Mouse (Mus musculus): ENCODE results near the gene Flywch2.

Gene Flywch2

DNA sequence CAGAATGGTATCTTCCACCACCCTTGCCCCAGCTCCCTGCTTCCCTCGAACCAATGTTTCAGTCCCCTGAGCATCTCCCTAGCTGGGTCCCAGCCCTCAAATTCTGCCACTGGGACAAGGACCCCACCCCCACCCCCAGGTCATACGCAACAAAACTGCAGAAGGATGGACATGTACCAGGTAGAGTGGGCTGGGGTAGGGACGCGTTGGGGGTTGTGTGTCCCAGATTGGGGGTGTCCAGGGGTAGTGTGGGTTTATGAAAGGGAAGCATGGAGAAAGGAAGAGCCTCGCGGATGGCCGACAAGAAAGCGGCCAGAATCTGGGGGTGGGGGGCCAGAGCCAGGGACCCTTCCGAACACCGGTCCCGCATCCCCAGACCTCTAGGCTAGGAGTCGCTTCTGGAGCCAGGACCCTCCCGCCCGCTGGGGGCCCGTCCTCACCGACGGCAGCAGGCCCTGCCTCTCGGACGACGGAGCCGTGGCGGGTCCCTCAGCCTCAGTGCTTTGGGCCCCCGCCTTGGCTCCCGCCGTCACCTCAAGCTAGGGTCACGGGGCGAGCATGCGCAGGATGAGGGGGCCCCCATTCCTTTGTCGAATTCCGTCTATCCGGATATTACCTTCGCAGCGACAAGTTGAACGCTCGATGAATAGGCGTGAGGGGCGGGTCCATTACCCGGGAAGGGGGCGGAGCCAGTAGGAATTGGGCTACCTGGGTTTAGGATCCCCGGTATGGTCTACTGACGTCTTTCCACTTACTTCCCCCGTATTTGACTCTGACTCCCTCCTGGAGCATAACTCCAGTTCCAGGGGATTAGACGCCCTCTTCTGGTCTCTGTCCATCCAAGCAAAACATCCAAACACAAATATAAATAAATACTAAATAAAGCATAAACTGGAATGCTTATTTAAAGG is at the start of gene Flywch2:
Gene Flywch2, minus strand, starts transcription at position 521 of the 911 bp plus-strand sequence.
- peak; percentile 87 for DNase-seq (ENCODE audit: low spot score)

DNA sequence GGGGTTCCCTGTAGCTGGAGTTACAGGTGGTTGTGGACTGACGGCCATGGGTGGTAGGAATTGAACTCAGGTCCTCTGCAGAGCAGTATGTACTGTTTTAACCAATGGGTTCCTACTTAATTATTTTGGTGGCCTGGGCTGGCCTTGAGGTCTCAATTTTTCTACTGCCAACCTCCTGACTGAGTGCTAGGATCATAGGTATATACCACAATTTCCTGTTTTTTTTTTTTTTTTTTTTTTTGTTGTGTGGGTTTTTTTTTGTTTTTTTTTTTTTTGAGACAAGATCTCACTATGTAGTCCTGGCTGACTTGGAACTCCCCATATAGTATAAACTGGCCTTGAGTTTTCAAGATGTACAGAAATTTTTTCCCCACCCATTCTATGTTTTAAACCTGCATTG is 45.3 kb upstream of the Flywch2 start:
- DNase-seq (ENCODE audit: low spot score): no peak

DNA sequence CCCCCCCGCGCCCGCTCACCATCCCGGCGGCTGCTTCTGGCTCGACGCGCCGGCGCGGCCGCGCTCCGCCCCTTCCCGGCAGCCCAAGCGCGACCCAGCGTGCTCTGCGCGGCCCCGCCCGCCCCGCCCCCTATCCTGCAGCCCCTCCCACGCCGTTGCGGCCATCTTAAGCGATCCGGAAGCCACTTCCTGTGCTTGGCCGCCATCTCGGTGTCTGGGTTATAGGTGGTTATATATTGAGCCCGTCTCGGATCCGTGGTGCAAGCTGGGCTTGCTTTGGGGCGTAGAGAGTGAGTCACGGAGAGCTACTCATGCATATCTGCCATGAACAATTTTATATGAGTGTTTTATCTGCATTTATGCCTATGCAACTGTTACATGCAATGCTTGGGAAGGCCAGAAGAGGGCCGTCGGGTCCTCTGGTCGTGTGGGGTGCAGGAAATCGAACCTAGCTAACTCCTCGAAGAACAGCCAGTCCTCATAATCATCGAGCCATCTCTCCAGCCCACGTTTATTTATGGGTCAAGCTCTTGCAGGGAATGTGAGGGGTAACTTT is 43.3 kb upstream of the Flywch2 start, which contains the start of gene Elob:
Gene Elob, minus strand, starts transcription at position 73 of the 556 bp plus-strand sequence.
- peak; percentile 93 for DNase-seq (ENCODE audit: low spot score)

DNA sequence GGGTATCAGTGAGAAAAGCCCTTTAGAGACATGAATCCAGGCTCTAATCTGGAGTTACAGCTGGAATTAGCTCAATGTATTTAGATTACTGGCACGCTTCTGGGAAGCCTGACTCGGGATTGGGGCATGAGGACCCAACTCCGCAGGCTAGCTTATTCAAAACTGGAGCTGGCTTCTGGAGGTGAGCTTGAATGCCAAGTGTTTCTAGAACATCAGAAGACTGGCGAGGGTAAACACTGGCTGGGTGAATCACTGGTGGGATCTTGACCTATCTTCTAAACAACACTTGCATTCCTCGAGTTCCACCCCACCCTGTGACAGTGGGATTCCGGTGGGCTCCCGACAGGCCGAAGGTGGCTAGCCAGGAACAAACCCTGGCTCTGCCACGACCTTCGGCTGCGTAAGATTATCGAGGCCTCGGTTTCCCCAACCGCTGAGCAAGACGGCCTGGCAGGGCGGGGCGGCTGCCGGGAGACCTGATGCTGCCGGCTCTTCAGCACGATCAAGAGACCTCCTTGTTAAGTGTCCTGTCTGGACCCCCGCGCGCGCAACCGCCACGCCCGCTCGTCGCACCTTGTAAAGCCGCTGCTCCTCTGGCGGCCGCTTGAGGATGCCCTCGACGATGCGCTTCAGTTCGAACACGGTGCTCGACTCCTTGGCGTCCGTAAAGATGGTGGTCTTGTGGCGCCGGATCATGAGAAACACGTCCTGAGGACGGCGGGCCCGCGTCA is 42.6 kb upstream of the Flywch2 start:
- peak; percentile 64 for DNase-seq (ENCODE audit: low spot score)

DNA sequence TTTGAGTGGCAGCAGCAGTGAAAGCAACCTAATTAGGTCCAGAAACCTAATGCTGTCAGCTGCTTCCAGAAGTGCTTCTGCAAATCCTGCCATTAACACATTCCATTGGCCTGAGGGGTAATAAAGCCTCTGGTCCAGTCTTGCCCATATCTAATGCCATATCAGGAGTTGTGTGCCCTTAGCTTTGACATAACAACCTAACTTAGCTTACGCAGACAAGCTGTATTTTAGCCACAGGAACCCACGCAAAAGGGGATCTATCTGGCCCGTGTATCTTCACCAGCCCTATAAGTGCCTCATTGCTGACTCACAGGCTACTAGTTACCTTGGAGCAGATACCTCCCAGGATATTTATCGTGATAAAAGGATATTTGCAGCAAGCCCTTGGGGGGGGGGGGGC is 39.7 kb upstream of the Flywch2 start:
- DNase-seq (ENCODE audit: low spot score): no peak

DNA sequence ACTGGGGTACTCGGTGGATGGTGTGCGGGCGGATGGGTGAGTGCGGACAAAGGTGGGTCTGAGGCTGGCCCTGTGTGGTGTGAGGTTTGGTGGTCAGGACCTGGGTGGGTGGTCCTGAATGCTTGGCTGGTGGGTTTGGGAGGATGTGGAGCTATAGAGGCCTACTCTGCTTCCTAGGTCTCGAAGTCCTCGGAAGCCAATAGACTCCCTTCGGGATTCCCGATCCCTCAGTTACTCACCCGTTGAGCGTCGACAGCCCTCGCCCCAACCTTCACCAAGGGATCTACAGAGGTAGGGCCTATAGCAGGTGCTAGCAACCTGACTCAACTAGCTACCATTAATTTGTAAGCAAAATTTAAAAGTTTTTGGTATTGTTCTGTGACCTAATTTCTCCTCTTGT is 37.7 kb upstream of the Flywch2 start:
- DNase-seq (ENCODE audit: low spot score): no peak

DNA sequence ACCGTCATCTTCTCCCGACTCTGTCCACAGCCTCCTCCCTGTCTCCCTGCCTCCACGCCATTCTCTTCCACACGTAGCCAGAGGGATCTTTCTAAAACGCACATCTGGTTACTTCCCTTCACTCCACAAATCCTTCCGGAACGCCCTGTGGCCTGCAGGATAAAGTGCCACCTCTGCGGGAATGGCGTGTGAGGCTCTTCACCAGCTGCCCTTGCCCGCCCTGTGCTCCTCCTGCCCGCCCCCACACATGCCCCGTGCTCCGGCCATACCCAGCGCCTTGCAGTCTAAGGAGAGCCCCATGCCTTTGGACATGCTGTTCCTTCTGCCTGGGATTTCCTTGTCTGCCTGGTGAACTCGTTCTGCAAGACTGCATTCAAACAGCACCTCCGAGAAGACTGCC is 37.1 kb upstream of the Flywch2 start:
- DNase-seq (ENCODE audit: low spot score): no peak

DNA sequence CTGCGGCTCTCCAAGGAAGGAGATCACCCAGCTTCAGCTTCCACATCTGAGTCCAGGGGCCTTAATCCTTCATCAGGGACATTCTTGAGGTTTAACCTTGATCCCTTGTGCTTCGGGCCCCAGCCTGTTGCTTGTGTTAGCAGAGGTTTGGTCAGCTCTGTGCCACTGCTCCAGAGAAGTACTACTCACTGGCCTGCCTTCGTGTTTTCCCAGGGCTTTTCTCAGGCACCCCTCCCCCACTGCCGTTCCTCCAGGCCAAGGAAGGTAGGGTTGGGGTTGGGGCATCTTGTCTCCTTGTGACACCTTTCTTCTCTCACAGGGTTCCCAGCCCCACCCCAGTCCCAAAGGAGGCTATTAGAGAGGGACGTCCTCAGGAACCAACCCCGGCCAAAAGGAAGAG is 36.2 kb upstream of the Flywch2 start:
- DNase-seq (ENCODE audit: low spot score): no peak

DNA sequence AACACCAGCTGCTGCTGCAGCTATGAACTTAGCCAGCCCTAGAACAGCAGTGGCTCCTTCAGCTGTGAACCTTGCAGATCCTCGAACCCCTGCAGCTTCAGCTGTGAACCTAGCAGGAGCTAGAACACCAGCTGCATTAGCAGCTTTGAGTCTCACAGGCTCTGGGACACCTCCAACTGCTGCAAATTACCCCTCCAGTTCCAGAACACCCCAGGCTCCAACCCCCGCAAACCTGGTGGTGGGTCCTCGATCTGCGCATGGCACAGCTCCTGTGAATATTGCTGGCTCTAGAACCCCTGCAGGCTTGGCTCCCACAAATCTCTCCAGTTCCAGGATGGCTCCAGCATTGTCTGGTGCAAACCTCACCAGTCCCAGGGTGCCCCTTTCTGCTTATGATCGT is 34.9 kb upstream of the Flywch2 start:
- no peak for DNase-seq (ENCODE audit: low spot score)

DNA sequence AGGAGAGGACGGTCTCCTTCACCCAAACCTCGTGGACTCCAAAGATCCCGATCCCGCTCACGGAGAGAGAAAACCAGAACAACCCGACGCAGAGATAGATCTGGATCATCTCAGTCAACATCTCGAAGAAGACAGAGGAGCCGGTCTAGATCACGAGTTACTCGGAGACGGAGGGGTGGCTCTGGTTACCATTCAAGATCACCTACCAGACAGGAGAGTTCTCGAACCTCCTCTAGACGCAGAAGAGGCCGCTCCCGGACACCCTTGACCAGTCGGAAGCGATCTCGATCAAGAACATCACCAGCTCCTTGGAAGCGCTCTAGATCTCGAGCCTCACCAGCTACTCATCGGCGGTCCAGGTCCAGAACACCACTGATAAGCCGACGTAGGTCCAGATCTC is 33.4 kb upstream of the Flywch2 start:
- no peak for DNase-seq (ENCODE audit: low spot score)

DNA sequence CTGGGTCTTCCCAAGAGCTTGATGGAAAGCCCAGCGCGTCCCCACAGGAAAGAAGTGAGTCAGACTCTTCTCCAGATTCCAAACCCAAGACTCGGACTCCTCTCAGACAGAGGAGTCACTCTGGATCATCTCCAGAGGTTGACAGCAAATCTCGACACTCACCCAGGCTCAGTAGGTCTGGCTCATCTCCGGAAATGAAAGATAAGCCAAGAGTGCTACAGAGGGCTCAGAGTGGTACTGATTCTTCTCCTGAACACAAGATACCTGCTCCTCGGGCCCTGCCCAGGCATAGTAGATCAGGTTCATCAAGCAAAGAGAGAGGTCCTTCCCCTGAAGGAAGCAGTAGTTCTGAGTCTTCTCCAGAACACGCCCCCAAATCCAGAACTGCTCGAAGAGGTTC is 32.7 kb upstream of the Flywch2 start:
- no peak for DNase-seq (ENCODE audit: low spot score)

DNA sequence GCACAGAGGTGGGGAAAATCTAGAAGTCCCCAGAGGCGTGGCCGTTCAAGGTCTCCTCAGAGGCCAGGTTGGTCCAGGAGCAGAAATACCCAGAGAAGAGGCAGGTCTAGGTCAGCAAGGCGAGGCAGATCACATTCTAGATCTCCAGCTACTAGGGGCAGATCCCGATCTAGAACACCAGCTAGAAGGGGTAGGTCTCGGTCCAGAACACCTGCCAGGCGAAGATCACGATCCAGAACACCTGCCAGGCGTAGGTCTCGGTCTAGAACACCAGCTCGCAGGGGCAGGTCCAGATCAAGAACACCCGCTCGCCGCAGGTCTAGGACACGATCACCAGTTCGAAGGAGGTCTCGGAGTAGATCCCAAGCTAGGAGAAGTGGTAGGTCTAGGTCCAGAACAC is 29.8 kb upstream of the Flywch2 start:
- no peak for DNase-seq (ENCODE audit: low spot score)

DNA sequence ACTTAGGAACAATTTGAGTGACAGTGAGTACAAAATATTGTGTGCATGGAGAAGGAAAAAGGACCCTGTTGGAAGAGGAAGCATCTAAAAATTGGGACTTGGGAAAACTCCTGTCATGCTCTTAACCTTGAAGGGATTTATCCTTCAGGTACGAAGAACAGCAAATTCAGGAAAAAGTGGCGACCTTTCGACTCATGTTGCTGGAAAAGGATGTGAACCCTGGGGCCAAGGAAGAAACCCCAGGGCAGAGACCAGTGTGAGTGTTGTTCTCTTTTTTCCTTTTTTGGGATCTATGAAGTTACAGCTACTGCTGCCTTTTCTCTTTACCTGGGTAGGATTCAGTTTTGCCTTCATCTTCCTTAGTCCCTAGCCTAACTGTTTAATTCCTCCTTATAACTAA is 22.0 kb upstream of the Flywch2 start:
- no peak for DNase-seq (ENCODE audit: low spot score)

DNA sequence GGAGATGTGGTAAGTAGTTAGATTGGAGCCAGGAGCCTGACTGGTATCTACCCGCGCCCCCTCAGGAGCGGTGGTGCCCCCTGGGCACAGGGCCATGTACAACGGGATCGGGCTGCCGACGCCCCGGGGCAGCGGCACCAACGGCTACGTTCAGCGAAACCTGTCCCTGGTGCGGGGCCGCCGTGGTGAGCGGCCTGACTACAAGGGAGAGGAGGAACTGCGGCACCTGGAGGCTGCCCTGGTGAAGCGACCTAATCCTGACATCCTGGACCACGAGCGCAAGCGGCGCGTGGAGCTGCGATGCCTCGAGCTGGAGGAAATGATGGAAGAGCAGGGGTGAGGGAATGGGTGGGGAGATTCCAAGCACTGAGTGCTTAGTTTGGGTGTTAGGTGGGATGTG is 21.0 kb upstream of the Flywch2 start:
- DNase-seq (ENCODE audit: low spot score): no peak

DNA sequence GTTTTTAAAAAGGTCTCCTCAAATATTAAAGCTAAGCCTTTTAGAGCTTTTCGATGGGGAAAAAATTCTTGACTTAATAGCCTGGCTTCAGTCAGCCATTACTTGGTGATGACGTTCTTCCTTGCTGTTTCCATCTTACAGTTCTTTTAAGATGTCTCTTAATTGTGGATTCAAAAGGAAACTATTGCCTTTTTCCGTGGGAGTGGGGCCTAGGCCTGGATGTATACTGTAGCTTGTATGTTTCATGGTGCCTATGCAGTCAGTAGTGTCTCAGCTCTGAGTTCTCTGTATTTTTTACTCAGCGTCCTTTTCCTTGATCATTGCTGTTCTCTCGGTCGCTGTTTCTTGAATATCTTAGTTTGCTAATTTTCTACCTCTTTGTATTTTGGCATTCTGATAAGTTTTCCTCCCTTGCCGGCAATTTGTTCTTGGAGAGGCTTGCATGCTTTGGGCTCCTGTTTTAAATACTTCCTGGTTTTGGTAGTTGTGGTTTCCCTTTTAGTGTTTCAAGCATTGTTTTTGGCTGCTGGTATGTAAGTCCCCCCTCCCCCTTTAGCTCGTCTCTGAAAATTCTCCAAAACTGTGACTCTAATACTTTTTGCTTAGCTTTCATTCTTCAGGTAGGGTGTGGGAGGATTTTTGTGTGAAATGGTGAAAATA is 18.7 kb upstream of the Flywch2 start:
- no peak for DNase-seq (ENCODE audit: low spot score)

DNA sequence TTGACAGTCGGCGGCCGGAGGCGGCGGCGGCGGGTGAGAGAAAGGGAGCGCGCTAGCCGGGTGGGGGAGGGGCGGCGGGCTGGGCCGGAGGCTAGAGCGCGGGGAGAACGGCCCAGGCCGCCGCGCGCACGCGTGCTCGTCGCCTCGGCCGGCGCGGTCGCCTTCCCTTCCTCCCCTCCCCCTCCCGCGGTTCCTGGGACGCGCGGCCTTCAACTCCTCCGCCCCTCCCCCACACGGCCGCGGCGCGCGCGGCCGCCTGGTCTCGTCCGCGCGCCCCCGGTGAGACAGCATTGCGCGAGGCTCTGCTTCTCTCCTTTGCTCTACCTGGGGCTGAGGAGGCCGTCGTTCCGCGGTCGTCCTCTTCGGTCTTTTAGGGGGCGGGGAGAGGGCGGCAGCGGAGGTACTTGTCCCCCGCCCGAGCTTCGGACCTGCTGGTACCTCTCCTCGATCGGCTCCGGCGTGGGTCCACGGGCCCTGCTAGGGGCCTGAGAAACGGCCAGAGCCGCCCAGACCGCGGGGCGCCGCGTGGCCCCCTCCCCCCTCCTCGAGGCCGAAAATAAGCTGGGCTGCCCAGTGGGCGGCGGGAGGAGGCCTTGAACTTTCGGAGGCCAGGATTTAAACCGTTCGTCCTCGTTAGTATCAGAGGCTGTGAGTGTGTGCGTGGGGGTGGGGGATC is 17.6 kb upstream of the Flywch2 start:
- DNase-seq (ENCODE audit: low spot score): peak; percentile 94

DNA sequence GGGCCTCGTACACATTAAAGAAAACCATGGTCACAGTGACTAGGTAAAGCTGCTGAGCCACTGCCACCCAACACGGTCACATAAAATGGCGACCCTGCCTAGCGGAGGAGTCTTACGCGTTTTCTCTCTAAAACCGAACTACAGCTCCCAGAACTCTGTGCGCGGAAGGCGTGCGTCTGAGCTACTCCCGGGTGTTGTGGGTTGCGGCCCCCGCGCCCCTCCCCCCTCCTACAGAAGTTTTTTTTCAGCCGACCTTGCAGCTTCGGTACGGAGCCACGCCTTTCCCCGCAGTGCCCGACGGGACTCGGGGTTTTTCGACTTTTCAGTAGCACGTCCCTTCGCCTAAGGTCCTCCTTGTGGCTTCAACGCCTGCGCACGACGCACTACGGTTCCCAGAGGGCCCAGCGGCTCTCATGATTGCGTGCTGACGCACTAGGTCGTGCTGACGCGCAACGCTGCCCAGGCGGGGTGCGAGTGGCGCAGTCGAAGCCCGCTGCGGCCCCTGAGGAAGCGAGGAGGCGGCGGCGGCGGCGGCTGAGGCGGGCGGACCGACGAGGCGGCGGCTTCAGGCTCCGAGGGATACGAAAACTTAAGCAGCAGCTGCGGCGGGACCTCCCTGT is 17.0 kb upstream of the Flywch2 start:
- peak; percentile 99 for DNase-seq (ENCODE audit: low spot score)

DNA sequence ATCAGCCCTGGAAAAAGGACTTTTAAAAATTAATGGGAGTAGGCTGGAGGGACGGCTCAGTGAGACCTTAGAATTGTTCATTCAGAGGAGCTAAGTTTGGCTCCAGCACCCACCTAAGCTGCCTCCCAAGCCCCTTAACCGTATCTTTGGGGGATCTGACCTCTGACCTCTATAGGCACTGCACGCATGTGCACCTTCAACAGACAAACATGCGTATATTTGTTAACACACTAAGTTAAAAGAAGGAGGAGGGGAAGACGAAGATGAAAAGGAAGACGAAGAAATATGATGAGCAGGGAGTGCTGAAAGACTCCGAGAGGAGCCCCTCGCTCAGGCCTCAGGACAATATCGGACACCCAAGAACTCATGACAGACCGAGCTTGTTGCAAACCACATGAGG is 15.7 kb upstream of the Flywch2 start:
- DNase-seq (ENCODE audit: low spot score): no peak

DNA sequence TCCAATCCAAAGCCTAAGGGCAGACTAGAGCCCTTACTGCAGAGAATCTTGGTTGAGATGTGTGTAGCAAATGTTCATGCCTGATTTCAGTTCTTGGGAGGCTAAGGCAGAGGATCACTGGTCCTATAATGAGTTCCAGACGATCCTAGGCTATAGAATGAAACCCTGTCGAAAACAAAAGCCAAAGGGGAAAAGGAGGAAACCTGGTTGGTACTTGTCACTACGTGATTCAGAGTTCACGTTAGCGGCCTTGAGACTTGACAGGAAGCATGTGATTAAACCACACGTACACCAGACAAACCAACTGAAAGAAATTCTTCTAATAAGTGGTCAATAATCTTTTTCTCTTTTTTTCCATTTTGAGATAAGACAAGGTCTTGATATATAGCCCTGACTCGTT is 11.4 kb upstream of the Flywch2 start:
- peak; percentile 45 for DNase-seq (ENCODE audit: low spot score)

DNA sequence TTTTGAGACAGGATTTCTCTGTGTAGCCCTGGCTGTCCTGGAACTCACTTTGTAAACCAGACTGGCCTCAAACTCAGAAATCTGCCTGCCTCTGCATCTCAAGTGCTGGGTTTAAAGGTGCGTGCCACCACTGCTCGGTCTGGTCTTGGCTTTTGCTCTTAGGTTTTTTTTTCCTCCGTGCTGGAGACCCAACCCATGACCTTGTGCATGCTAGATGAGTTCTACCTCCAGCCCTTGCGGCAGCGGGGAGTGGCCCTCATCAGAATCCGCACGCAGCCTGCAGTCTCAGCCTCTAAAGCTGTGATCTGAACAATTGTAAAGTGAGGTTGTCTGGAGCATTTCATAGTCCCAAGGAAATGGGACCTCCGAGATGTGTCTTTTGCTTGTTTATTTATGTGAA is 9.4 kb upstream of the Flywch2 start:
- no peak for DNase-seq (ENCODE audit: low spot score)

DNA sequence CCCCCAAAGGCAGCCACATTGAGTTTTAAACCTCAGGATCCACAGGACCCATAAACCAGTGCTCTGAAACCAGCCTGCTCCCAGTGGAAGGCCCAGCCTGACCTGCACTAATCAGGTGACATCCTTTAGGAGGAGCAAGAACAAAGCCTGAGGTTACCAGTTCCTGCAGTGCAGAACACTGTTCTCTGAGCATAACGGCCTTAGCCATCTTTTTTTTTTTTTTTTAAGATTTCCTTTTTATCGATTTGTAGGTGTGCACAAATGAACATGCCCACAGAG is 5.1 kb upstream of the Flywch2 start:
- no peak for DNase-seq (ENCODE audit: low spot score)
